Mouse (Mus musculus): ENCODE results near the gene Cdc42se1. TPM values are rescaled to one million over a fixed set of nuclear protein-coding genes. Genes with fewer than 3 reads are reported as not detected.

The Cdc42se1 gene
- polyA plus RNA-seq, 2 experiments = 76.1 to 126 TPM

GRCm38 (mm10) chr3:95213609-95213975 lies 14.9 kb upstream of the Cdc42se1 start:
- ATAC-seq (ENCODE audit: low FRiP score, low read depth) = no peak
- DNase-seq (ENCODE audit: low spot score) = no peak
- H3K9ac ChIP-seq (ENCODE audit: low read depth, low read length, severe bottlenecking) = no peak overlapping the region
- 95% methylated on average over 1 of the region's 1 CpGs for WGBS
- peaks cover 12% of the 10 kb centered on the region for H3K4me1 ChIP-seq (ENCODE audit: control insufficient read depth, insufficient read depth, low read length)
- H3K27me3 ChIP-seq (ENCODE audit: control insufficient read depth, insufficient read depth, low read length) = no peaks in the 10 kb centered on the region
- H3K4me2 ChIP-seq (replicated peaks; ENCODE audit: low read depth, low read length, severe bottlenecking) = no peak overlapping the region
- H3K36me3 ChIP-seq (ENCODE audit: control insufficient read depth, insufficient read depth, low read length) = peaks cover 38% of the 10 kb centered on the region
- TF ChIP-seq POLR2A (IDR thresholded peaks at IDR 0.05; ENCODE audit: borderline replicate concordance, extremely low read depth, insufficient read depth, insufficient read length) = no peak
- no peak overlapping the region for H3K27ac ChIP-seq (replicated peaks; ENCODE audit: low read depth, low read length)
- no peaks in the 10 kb centered on the region for H3K9me3 ChIP-seq (ENCODE audit: control insufficient read depth, low read length)
- no peak overlapping the region for H3K4me3 ChIP-seq (replicated peaks; ENCODE audit: low read length)

- TF ChIP-seq POLR2A (IDR thresholded peaks at IDR 0.05; ENCODE audit: borderline replicate concordance, extremely low read depth, insufficient read depth, insufficient read length) = no peak
- WGBS = 12% methylated on average over 4 of the region's 4 CpGs
- Histone ChIP-seq H3K9ac (ENCODE audit: low read depth, low read length, severe bottlenecking) (peak overlapping the region; percentile 93), H3K4me1 (ENCODE audit: control insufficient read depth, insufficient read depth, low read length) (peaks cover 12% of the 10 kb centered on the region), H3K4me2 (replicated peaks; ENCODE audit: low read depth, low read length, severe bottlenecking) (peak overlapping the region; percentile 56), H3K27ac (replicated peaks; ENCODE audit: low read depth, low read length) (peak overlapping the region; percentile 100), H3K36me3 (ENCODE audit: control insufficient read depth, insufficient read depth, low read length) (peaks cover 50% of the 10 kb centered on the region), H3K4me3 (replicated peaks; ENCODE audit: low read length) (peak overlapping the region; percentile 82), H3K9me3 (ENCODE audit: control insufficient read depth, low read length) (no peaks in the 10 kb centered on the region), H3K27me3 (ENCODE audit: control insufficient read depth, insufficient read depth, low read length) (no peaks in the 10 kb centered on the region)
- DNase-seq (ENCODE audit: low spot score) = no peak
- peak; percentile 35 for ATAC-seq (ENCODE audit: low FRiP score, low read depth)
These were observed 11.8 kb upstream of the Cdc42se1 start for GRCm38 (mm10) chr3:95216655-95217254.

- Histone ChIP-seq H3K9me3 (ENCODE audit: control insufficient read depth, low read length) (no peaks in the 10 kb centered on the region), H3K27me3 (ENCODE audit: control insufficient read depth, insufficient read depth, low read length) (no peaks in the 10 kb centered on the region), H3K4me2 (replicated peaks; ENCODE audit: low read depth, low read length, severe bottlenecking) (peak within 1 kb of the TSS; percentile 56), H3K4me3 (replicated peaks; ENCODE audit: low read length) (peak within 1 kb of the TSS; percentile 82), H3K36me3 (ENCODE audit: control insufficient read depth, insufficient read depth, low read length) (peaks cover 44% of the 10 kb centered on the region), H3K27ac (replicated peaks; ENCODE audit: low read depth, low read length) (peak within 1 kb of the TSS; percentile 100), H3K9ac (ENCODE audit: low read depth, low read length, severe bottlenecking) (peak within 1 kb of the TSS; percentile 93), H3K4me1 (ENCODE audit: control insufficient read depth, insufficient read depth, low read length) (peaks cover 12% of the 10 kb centered on the region)
- TF ChIP-seq POLR2A (IDR thresholded peaks at IDR 0.05; ENCODE audit: borderline replicate concordance, extremely low read depth, insufficient read depth, insufficient read length) = peak; percentile 55; the same call in 1 of the 2 replicates
- DNase-seq (ENCODE audit: low spot score) = peak; percentile 94
- WGBS = under 1% methylated on average over 55 of the region's 56 CpGs
- peak; percentile 90 for ATAC-seq (ENCODE audit: low FRiP score, low read depth)
These were observed 11.0 kb upstream of the Cdc42se1 start, which contains the start of gene Gabpb2 for GRCm38 (mm10) chr3:95217255-95218134. Gabpb2 (minus strand) TSS chr3:95217916.

- TF ChIP-seq POLR2A (IDR thresholded peaks at IDR 0.05; ENCODE audit: borderline replicate concordance, extremely low read depth, insufficient read depth, insufficient read length) = no peak
- Histone ChIP-seq H3K27me3 (ENCODE audit: control insufficient read depth, insufficient read depth, low read length) (no peaks in the 10 kb centered on the region), H3K36me3 (ENCODE audit: control insufficient read depth, insufficient read depth, low read length) (peaks cover 38% of the 10 kb centered on the region), H3K27ac (replicated peaks; ENCODE audit: low read depth, low read length) (peak overlapping the region; percentile 100), H3K9me3 (ENCODE audit: control insufficient read depth, low read length) (no peaks in the 10 kb centered on the region), H3K4me1 (ENCODE audit: control insufficient read depth, insufficient read depth, low read length) (peaks cover 12% of the 10 kb centered on the region), H3K9ac (ENCODE audit: low read depth, low read length, severe bottlenecking) (no peak overlapping the region), H3K4me2 (replicated peaks; ENCODE audit: low read depth, low read length, severe bottlenecking) (peak overlapping the region; percentile 56), H3K4me3 (replicated peaks; ENCODE audit: low read length) (peak overlapping the region; percentile 82)
- DNase-seq (ENCODE audit: low spot score) = no peak
- no peak for ATAC-seq (ENCODE audit: low FRiP score, low read depth)
- 78% methylated on average over 6 of the region's 6 CpGs for WGBS
These were observed 9.9 kb upstream of the Cdc42se1 start for GRCm38 (mm10) chr3:95218466-95219137.

GRCm38 (mm10) chr3:95223041-95223440 lies 5.5 kb upstream of the Cdc42se1 start:
- 100% methylated on average over 2 of the region's 2 CpGs for WGBS
- Histone ChIP-seq H3K4me2 (replicated peaks; ENCODE audit: low read depth, low read length, severe bottlenecking) (no peak overlapping the region), H3K27me3 (ENCODE audit: control insufficient read depth, insufficient read depth, low read length) (no peaks in the 10 kb centered on the region), H3K9ac (ENCODE audit: low read depth, low read length, severe bottlenecking) (no peak overlapping the region), H3K4me3 (replicated peaks; ENCODE audit: low read length) (no peak overlapping the region), H3K36me3 (ENCODE audit: control insufficient read depth, insufficient read depth, low read length) (peaks cover 39% of the 10 kb centered on the region), H3K4me1 (ENCODE audit: control insufficient read depth, insufficient read depth, low read length) (peaks cover 9% of the 10 kb centered on the region; the same call in 1 of the 2 replicates), H3K9me3 (ENCODE audit: control insufficient read depth, low read length) (no peaks in the 10 kb centered on the region), H3K27ac (replicated peaks; ENCODE audit: low read depth, low read length) (no peak overlapping the region)
- DNase-seq (ENCODE audit: low spot score) (no peak), ATAC-seq (ENCODE audit: low FRiP score, low read depth) (no peak)
- TF ChIP-seq POLR2A (IDR thresholded peaks at IDR 0.05; ENCODE audit: borderline replicate concordance, extremely low read depth, insufficient read depth, insufficient read length) = no peak
